Mouse (Mus musculus): ENCODE data around the gene Dennd2a.

GRCm38 (mm10) chr6:39474424-39474823 lies 83.2 kb downstream of the Dennd2a start:
- TF ChIP-seq TCF3 (IDR thresholded peaks at IDR 0.05; ENCODE audit: insufficient read length, low read depth), result no peak
- no peak for TF ChIP-seq MYOG (IDR thresholded peaks at IDR 0.05; ENCODE audit: control insufficient read depth in 1 of 3, insufficient read depth in 1 of 3, insufficient read length in 2 of 3, low read depth in 2 of 3)
- TF ChIP-seq MAX (IDR thresholded peaks at IDR 0.05; ENCODE audit: low read depth), result no peak
- TF ChIP-seq USF1 (IDR thresholded peaks at IDR 0.05; ENCODE audit: low read depth), result no peak
- TF ChIP-seq POLR2A (IDR thresholded peaks at IDR 0.05; ENCODE audit: insufficient read length, low read depth), result no peak
- TF ChIP-seq CEBPB (IDR thresholded peaks at IDR 0.05; ENCODE audit: insufficient read depth, poor library complexity, severe bottlenecking), result no peak
- TF ChIP-seq SRF (IDR thresholded peaks at IDR 0.05; ENCODE audit: control insufficient read depth, insufficient read length, low read depth), result no peak
- no peak for TF ChIP-seq E2F4 (IDR thresholded peaks at IDR 0.05; ENCODE audit: insufficient read depth)
- no peak for TF ChIP-seq MYOD1 (IDR thresholded peaks at IDR 0.05; ENCODE audit: control insufficient read depth in 1 of 3, insufficient read length in 2 of 3, low read depth in 2 of 3)
